Mouse (Mus musculus): Measurements from ENCODE around the gene Map2k2.

- TF ChIP-seq CTCF (IDR thresholded peaks at IDR 0.05; ENCODE audit: low read depth) (no peak), EP300 (IDR thresholded peaks at IDR 0.05; ENCODE audit: low read depth) (no peak)
Observed at GRCm38 (mm10) chr10:81062710-81063109, 43.0 kb upstream of the Map2k2 start.

All from liver, embryonic 14.5 days (tissue).